8 mouse cellular contexts compared by ENCODE assay signal in the genomic region with DNA sequence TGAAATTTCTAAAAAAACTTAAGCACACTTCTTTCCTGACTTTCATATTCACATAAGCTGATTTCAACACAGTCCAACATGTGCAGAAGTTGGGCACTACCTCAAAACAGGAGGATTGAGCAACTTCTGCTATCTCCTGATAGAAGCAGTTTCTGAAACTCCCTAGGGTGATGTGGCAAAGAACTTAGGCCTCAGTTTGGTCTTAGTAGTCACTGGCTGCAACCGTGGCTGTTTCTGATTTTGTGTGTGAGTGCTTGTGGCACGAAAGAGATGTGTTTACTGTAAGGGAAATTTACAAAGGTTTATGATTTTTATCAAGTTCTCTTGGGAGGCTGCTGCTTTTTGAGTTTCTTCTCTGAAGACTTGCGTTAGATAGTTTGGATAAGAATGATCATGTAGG. TPM values are rescaled to one million over a fixed set of nuclear protein-coding genes. Genes with fewer than 3 reads are reported as not detected.
DNase-seq lines count a peak whose midpoint lies in the region; ATAC-seq and TF ChIP-seq lines count a peak whose summit lies in the region.

No protein-coding gene starts in this region.

- TF ChIP-seq CTCF in layer of hippocampus, adult 2 months (conservative IDR thresholded peaks at IDR 0.05) = no peak
- no peak for TF ChIP-seq CTCF in brain, embryonic 14.5 days (IDR thresholded peaks at IDR 0.05; ENCODE audit: borderline replicate concordance, extremely low read depth, insufficient read depth, insufficient read length)

- 3% methylated on average over 3 of the region's 3 CpGs for WGBS in kidney, embryonic 16.5 days

- peak overlapping the region; percentile 67 for H3K4me2 ChIP-seq in kidney, embryonic 16.5 days (replicated peaks; ENCODE audit: low read depth, low read length)

- no peak for ATAC-seq in kidney, embryonic 16.5 days (ENCODE audit: low FRiP score, low TSS enrichment)

- H3K9ac ChIP-seq in kidney, embryonic 16.5 days (replicated peaks; ENCODE audit: low read length) = peak overlapping the region; percentile 96

- TF ChIP-seq POLR2A in brain, embryonic 14.5 days (IDR thresholded peaks at IDR 0.05; ENCODE audit: borderline replicate concordance, extremely low read depth, insufficient read depth, insufficient read length, poor library complexity, severe bottlenecking) = no peak

- no peak for DNase-seq in layer of hippocampus, adult 2 months (ENCODE audit: low spot score in 2 of 2)
- no peak for DNase-seq in layer of hippocampus, postnatal 25 days (ENCODE audit: extremely low spot score in 1 of 2, low spot score in 1 of 2)
- DNase-seq in brain, embryonic 14.5 days (ENCODE audit: low read depth) = peak; percentile 43
- DNase-seq in heart, adult 9 months (ENCODE audit: low spot score in 2 of 2) = peak; percentile 29 to 54
- DNase-seq in splenic B cell, adult 2 months (ENCODE audit: low read depth, low spot score) = peak; percentile 66
- DNase-seq in urinary bladder, adult 2 months (ENCODE audit: low spot score) = no peak

- peak overlapping the region; percentile 99 for H3K27ac ChIP-seq in layer of hippocampus, adult 2 months
- H3K27ac ChIP-seq in kidney, embryonic 16.5 days (ENCODE audit: low read length) = peak overlapping the region; percentile 96

- H3K36me3 ChIP-seq in kidney, embryonic 16.5 days (ENCODE audit: insufficient read depth, low read length) = no peaks in the 10 kb centered on the region
- H3K36me3 ChIP-seq in megakaryocyte, embryonic 14.5 days (replicated peaks; ENCODE audit: low read length) = peaks cover 3% of the 10 kb centered on the region
- no peaks in the 10 kb centered on the region; the same call in 1 of the 2 replicates for H3K36me3 ChIP-seq in splenic B cell, adult 2 months (ENCODE audit: control insufficient read depth, insufficient read depth, low read length, poor library complexity, severe bottlenecking)

- H3K4me3 ChIP-seq in layer of hippocampus, adult 2 months = peak overlapping the region; percentile 92
- peak overlapping the region; percentile 90 for H3K4me3 ChIP-seq in kidney, embryonic 16.5 days (ENCODE audit: low read length)
- H3K4me3 ChIP-seq in megakaryocyte, embryonic 14.5 days (replicated peaks) = peak overlapping the region; percentile 95

- H3K9me3 ChIP-seq in kidney, embryonic 16.5 days (ENCODE audit: low read length) = no peaks in the 10 kb centered on the region
- no peaks in the 10 kb centered on the region for H3K9me3 ChIP-seq in megakaryocyte, embryonic 14.5 days

- H3K27me3 ChIP-seq in kidney, embryonic 16.5 days (ENCODE audit: insufficient read depth, low read length) = no peaks in the 10 kb centered on the region
- no peaks in the 10 kb centered on the region for H3K27me3 ChIP-seq in megakaryocyte, embryonic 14.5 days (replicated peaks)
- H3K27me3 ChIP-seq in splenic B cell, adult 2 months (ENCODE audit: control insufficient read depth, insufficient read depth, low read length, poor library complexity, severe bottlenecking) = no peaks in the 10 kb centered on the region

- H3K4me1 ChIP-seq in kidney, embryonic 16.5 days (ENCODE audit: insufficient read depth, low read length) = peaks cover 21% of the 10 kb centered on the region
- peaks cover 39% of the 10 kb centered on the region for H3K4me1 ChIP-seq in megakaryocyte, embryonic 14.5 days

RNA-seq across cellular contexts. Expression of gene Mia2, which starts 34.6 kb away (rescaled TPM):
- total RNA-seq in layer of hippocampus, adult 2 months (2021) = 10 to 100 TPM; 47.3 to 52.6 TPM
- 10 to 100 TPM; 42.4 to 52.4 TPM for total RNA-seq in layer of hippocampus, postnatal 25 days (2021)
- 37.8 and 37.9 TPM in 2 replicates for polyA plus RNA-seq in brain, embryonic 14.5 days (2012; rRNA removed)
- polyA plus RNA-seq in kidney, embryonic 16.5 days (2015; fragmentation: Nextera tagmentation; extraction: Ambion mirVana) = 68.5 and 72.8 TPM in 2 replicates
- polyA plus RNA-seq in megakaryocyte, embryonic 14.5 days (2012; ENCODE audit: insufficient read depth, low replicate concordance) = 12.8 and 26.3 TPM in 2 replicates
- polyA plus RNA-seq in urinary bladder, adult 2 months (2012; rRNA removed) = 58.4 and 62.9 TPM in 2 replicates

Comparison
In these comparisons a context has a peak if more than half of its experiments do, and no peak if none do; other contexts are left out.
1. DNase-seq: peak in brain, embryonic 14.5 days (single experiment), heart, adult 9 months (2 of 2) and splenic B cell, adult 2 months (single experiment); none in layer of hippocampus, adult 2 months (0 of 2), layer of hippocampus, postnatal 25 days (0 of 2) and urinary bladder, adult 2 months (single experiment).
2. Peak in every context shown above with its lines, with median percentiles within 50 percentile points of each other: H3K4me3 ChIP-seq.